ENCODE assay signal across 23 mouse cellular contexts in genomic region chr6:109433596-109433995, GRCm38 (mm10).
"Had no signal": no experiment of that assay in that cellular context is flagged by ENCODE, and none has a peak within 500 bp of the region (broad histone marks: within the 10 kb centered on the region; RNA-seq: fewer than 3 reads in every experiment).

No protein-coding gene starts in this region.

- H3K27ac ChIP-seq: kidney, postnatal 0 days; layer of hippocampus, adult 2 months; left cerebral cortex, adult 2 months; limb, embryonic 12.5 days; limb, embryonic 15.5 days; liver, embryonic 14.5 days; neural tube, embryonic 12.5 days; neural tube, embryonic 15.5 days; stomach, embryonic 15.5 days had no signal

- H3K27me3 ChIP-seq: limb, embryonic 12.5 days; limb, embryonic 15.5 days; neural tube, embryonic 12.5 days; neural tube, embryonic 15.5 days; stomach, embryonic 15.5 days had no signal

- H3K4me1 ChIP-seq: limb, embryonic 12.5 days; limb, embryonic 15.5 days; neural tube, embryonic 12.5 days; neural tube, embryonic 15.5 days; stomach, embryonic 15.5 days had no signal

- H3K4me2 ChIP-seq: limb, embryonic 12.5 days; limb, embryonic 15.5 days; liver, embryonic 11.5 days; lung, embryonic 14.5 days; midbrain, embryonic 11.5 days; neural tube, embryonic 12.5 days; neural tube, embryonic 15.5 days; stomach, embryonic 15.5 days had no signal

- H3K36me3 ChIP-seq: limb, embryonic 12.5 days; limb, embryonic 15.5 days; neural tube, embryonic 12.5 days; neural tube, embryonic 15.5 days; stomach, embryonic 15.5 days had no signal

- DNase-seq: kidney, adult 2 months; kidney, postnatal 25 days; layer of hippocampus, adult 9-11 months; liver, postnatal 0 days; lung, embryonic 14.5 days; lung, postnatal 10 days; lung, postnatal 4 days; right cerebral cortex, adult 18-20 months; right cerebral cortex, postnatal 25 days; spleen, adult 18-20 months; thymus, postnatal 25 days had no signal

- H3K4me3 ChIP-seq: layer of hippocampus, adult 2 months; left cerebral cortex, adult 2 months; limb, embryonic 12.5 days; limb, embryonic 15.5 days; neural tube, embryonic 12.5 days; neural tube, embryonic 15.5 days; stomach, embryonic 15.5 days had no signal

- H3K9ac ChIP-seq: limb, embryonic 12.5 days; limb, embryonic 15.5 days; liver, embryonic 14.5 days; liver, postnatal 0 days; lung, embryonic 14.5 days; neural tube, embryonic 12.5 days; neural tube, embryonic 15.5 days; stomach, embryonic 15.5 days had no signal

- H3K9me3 ChIP-seq: limb, embryonic 12.5 days; limb, embryonic 15.5 days; neural tube, embryonic 12.5 days; neural tube, embryonic 15.5 days; stomach, embryonic 15.5 days had no signal

- ATAC-seq: intestine, postnatal 0 days; liver, postnatal 0 days had no signal
